Mouse (Mus musculus) heart, adult 11 months (tissue): ENCODE results near the gene Fbxw8.

ENCODE experiments used
- DNase-seq: peaks from one replicate; pipeline ENCODE4 v3.0.0; 2022

The Fbxw8 gene

GRCm38 (mm10) chr5:118149711-118150110 is 5.6 kb downstream of the Fbxw8 start:
- DNase-seq, result peak; percentile 94

GRCm38 (mm10) chr5:118147264-118147663 is 8.0 kb downstream of the Fbxw8 start:
- DNase-seq, result peak; percentile 90

- DNase-seq, result peak; percentile 95
These were observed 9.1 kb downstream of the Fbxw8 start for GRCm38 (mm10) chr5:118145999-118146679.

GRCm38 (mm10) chr5:118145458-118145857 is 9.8 kb downstream of the Fbxw8 start:
- DNase-seq, result peak; percentile 90

GRCm38 (mm10) chr5:118144770-118145169 is 10.5 kb downstream of the Fbxw8 start:
- peak; percentile 91 for DNase-seq

GRCm38 (mm10) chr5:118144327-118144726 is 10.9 kb downstream of the Fbxw8 start:
- DNase-seq, result no peak

- DNase-seq, result peak; percentile 99
These were observed 11.8 kb downstream of the Fbxw8 start for GRCm38 (mm10) chr5:118143211-118144026.

GRCm38 (mm10) chr5:118142471-118142870 is 12.8 kb downstream of the Fbxw8 start:
- peak; percentile 91 for DNase-seq

- DNase-seq, result no peak
These were observed 15.6 kb downstream of the Fbxw8 start for GRCm38 (mm10) chr5:118139630-118140029.

GRCm38 (mm10) chr5:118136391-118136790 is 18.9 kb downstream of the Fbxw8 start:
- no peak for DNase-seq

- no peak for DNase-seq
These were observed 26.6 kb downstream of the Fbxw8 start for GRCm38 (mm10) chr5:118128651-118129050.

GRCm38 (mm10) chr5:118128208-118128607 is 27.1 kb downstream of the Fbxw8 start:
- DNase-seq, result peak; percentile 95

- DNase-seq, result no peak
These were observed 28.6 kb downstream of the Fbxw8 start for GRCm38 (mm10) chr5:118126671-118127070.

- DNase-seq, result no peak
These were observed 32.2 kb downstream of the Fbxw8 start for GRCm38 (mm10) chr5:118123096-118123495.

- DNase-seq, result no peak
These were observed 33.3 kb downstream of the Fbxw8 start for GRCm38 (mm10) chr5:118121928-118122327.

- no peak for DNase-seq
These were observed 34.6 kb downstream of the Fbxw8 start for GRCm38 (mm10) chr5:118120670-118121069.

GRCm38 (mm10) chr5:118118922-118119321 is 36.3 kb downstream of the Fbxw8 start:
- no peak for DNase-seq

- no peak for DNase-seq
These were observed 36.9 kb downstream of the Fbxw8 start for GRCm38 (mm10) chr5:118118351-118118750.

GRCm38 (mm10) chr5:118113617-118114016 is 41.6 kb downstream of the Fbxw8 start:
- no peak for DNase-seq

- DNase-seq, result no peak
These were observed 42.2 kb downstream of the Fbxw8 start for GRCm38 (mm10) chr5:118113043-118113442.

GRCm38 (mm10) chr5:118108794-118109440 is 46.3 kb downstream of the Fbxw8 start:
- DNase-seq, result no peak

GRCm38 (mm10) chr5:118108124-118108793 is 47.0 kb downstream of the Fbxw8 start:
- no peak for DNase-seq

- DNase-seq, result no peak
These were observed 48.6 kb downstream of the Fbxw8 start for GRCm38 (mm10) chr5:118106667-118107066.
